Mouse (Mus musculus) adrenal gland, postnatal 10 days (tissue): ENCODE results near the gene Mical1. TPM values are rescaled to one million over a fixed set of nuclear protein-coding genes. Genes with fewer than 3 reads are reported as not detected.

Source experiments
- DNase-seq: peaks from one replicate; pipeline ENCODE4 v3.0.0; 2021; ENCODE audit warnings: mixed read lengths
- total RNA-seq, 2 experiments: library from RNA; stranded (reverse); gene quantifications; 2 replicates each; pipeline ENCODE4 v1.2.3; 2021

Gene Mical1
- total RNA-seq, 2 experiments from 2014 or later, result 15.2 to 19.0 TPM

DNA sequence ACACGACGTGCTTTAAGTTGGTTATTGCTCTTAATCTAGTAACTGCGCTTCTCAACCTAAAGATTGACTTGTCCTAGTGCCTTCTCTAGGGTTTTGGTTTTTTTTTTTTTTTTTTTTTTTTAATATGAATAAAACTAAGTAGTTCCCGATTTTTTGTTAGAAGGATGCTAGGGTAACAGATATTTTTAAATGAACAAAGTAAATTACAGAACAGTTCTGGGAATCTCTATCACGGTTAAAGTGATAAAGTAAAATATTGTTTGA lies 44.2 kb downstream of the Mical1 start:
- no peak for DNase-seq

DNA sequence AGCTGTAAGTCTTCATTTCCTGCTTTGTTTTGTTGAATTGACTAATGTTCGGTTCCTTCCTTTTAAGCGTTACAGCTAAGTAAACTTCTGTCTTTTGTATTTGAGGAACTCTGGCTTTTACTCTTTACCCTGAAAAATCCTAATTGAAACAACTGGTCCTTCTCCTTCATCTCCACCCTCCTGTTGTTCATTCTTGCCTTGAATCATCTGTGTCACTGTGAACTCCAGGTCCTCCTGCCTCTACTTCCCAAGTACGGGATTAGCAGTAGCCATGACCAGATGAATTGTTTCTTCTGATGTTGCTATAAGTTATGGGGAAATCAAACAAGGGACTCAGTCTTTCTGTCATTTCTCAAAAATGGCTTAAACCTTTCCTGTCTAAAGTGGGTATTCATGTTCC lies 47.3 kb downstream of the Mical1 start:
- no peak for DNase-seq

DNA sequence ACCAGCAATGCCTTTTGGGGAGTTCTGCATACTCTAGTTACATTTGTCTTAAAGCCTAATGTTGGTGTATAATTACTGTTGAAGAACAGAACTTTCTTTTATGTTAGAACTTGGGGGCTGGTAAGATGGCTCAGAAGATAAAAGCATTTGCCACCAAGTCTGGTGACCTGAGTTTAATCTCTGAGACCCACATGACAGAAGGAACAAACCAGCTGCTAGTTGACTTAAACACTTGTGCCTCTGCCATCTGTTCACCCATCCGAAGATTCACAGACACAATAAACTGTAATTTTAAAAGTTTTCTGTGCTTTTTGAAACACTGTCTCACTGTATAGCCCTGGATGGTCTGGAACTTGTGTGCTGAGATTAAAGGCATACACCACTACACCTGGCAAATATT lies 49.6 kb downstream of the Mical1 start:
- DNase-seq, result no peak

GRCm38 (mm10) chr10:41529972-41530371 lies 53.9 kb downstream of the Mical1 start:
- no peak for DNase-seq

DNA sequence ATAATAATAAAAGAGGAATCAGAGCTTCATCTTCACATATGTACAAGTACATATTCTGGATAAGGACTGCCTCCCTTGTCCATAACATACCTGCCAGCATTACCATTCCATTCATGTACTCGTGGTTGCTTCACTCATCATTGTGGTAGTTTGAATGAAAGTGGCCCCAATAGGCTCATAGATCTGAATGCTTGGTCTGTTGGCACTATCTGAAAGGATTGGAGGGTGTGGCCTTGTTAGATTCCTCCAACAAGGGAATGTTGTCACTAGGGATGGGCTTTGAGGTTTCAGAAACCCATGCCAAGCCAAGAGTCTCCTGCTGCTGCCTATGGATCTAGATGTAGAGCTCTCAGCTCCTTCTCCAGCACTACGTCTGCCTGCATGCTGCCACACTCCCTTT lies 59.9 kb downstream of the Mical1 start:
- no peak for DNase-seq

Other genes with a start within 250 kb of the Mical1 start
- 10 to 100 TPM; 13.3 to 16.4 TPM for gene Fig4, start 173.1 kb upstream of the Mical1 start, total RNA-seq
- gene Ak9, start 172.3 kb upstream of the Mical1 start, total RNA-seq, result not detected
- 10 to 100 TPM; 15.5 to 18.9 TPM for gene Zbtb24, start 25.9 kb upstream of the Mical1 start, total RNA-seq
- 10 to 100 TPM; 23.6 to 29.0 TPM for gene Smpd2, start 14.1 kb downstream of the Mical1 start, total RNA-seq
- gene Ppil6, start 14.1 kb downstream of the Mical1 start, total RNA-seq, result 1 to 10 TPM in 1 of 2 experiments, under 1 TPM in 1; 0.33 to 1.1 TPM
- 100 to 1,000 TPM; 181 to 183 TPM for gene Cd164, start 43.1 kb downstream of the Mical1 start, total RNA-seq
- gene Ccdc162, start 240.3 kb downstream of the Mical1 start, total RNA-seq, result under 1 TPM; 0.55 to 0.66 TPM